Mouse (Mus musculus) G1E (cell line): ENCODE measurements around the gene Polh.

Experiments
- CTCF ChIP-seq: IDR thresholded peaks from 2 replicates; pipeline ENCODE4 v1.5.1; 2012; ENCODE audit warnings: low read depth, low read length, inconsistent platforms, mixed read lengths
- GATA2 ChIP-seq: IDR thresholded peaks from 2 replicates; pipeline ENCODE4 v1.6.1; 2012; ENCODE audit warnings: low read depth, low read length, inconsistent platforms, borderline replicate concordance
- POLR2AphosphoS5 ChIP-seq: IDR thresholded peaks from 2 replicates; pipeline ENCODE4 v1.6.1; 2012; ENCODE audit warnings: low read depth, low read length, inconsistent platforms; ENCODE audit not compliant: insufficient replicate concordance
- TAL1 ChIP-seq: conservative IDR thresholded peaks from 2 replicates; pipeline ENCODE4 v1.6.1; 2012; ENCODE audit warnings: low read depth, low read length, inconsistent platforms, mixed read lengths

DNA sequence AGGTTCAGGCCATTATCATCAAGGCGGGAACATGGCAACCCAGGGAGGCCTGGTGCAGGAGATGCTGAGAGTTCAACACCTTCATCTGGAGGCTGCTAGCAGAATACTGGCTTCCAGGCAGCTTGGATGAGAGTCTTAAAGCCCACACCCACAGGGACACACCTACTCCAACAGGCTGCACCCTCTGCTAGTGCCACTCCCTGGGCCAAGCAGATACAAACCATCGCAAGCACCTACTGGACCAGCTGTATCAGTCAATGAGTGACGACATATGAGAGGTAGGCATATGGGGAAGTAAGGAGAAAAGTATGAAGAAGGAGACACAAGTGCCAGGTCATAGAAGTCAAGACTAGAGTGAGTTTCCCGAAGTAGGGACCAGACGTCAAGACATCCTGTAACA lies 45.8 kb downstream of the Polh start:
- TF ChIP-seq CTCF, result no peak
- TF ChIP-seq GATA2, result no peak
- no peak for TF ChIP-seq POLR2AphosphoS5
- TF ChIP-seq TAL1, result no peak
